Mouse (Mus musculus) liver, embryonic 14.5 days (tissue): ENCODE measurements around the gene Scd1. TPM values are rescaled to one million over a fixed set of nuclear protein-coding genes. Genes with fewer than 3 reads are reported as not detected.

ENCODE experiments used
- ATAC-seq: fragments of 200-750 bp; cut with Nextera tagmentation; 2 replicates; pipeline ENCODE4 v1.8.0; 2017; ENCODE audit warnings: moderate number of reproducible peaks, mild to moderate bottlenecking, moderate library complexity; ENCODE audit not compliant: insufficient read depth
- DNase-seq, 3 experiments: peaks; one replicate each; pipeline ENCODE4 v3.0.0-alpha.2; 2012 to 2013; ENCODE audit warnings: low read depth in 3 of 3, low spot score in 3 of 3
- H3K27ac ChIP-seq: fragments of 300-500 bp; sonication (generic); 2 replicates; pipeline ENCODE4 v1.5.1; 2014; ENCODE audit warnings: moderate library complexity, mild to moderate bottlenecking, control low read depth, inconsistent platforms
- H3K27me3 ChIP-seq: fragments of 300-500 bp; sonication (generic); 2 replicates; pipeline ENCODE4 v1.6.1; 2014; ENCODE audit warnings: mild to moderate bottlenecking, low read length, moderate library complexity; ENCODE audit not compliant: control insufficient read depth, insufficient read depth
- H3K36me3 ChIP-seq: fragments of 300-500 bp; sonication (generic); replicated peaks from 2 replicates; pipeline ENCODE4 v1.6.1; 2014; ENCODE audit warnings: low read depth; ENCODE audit not compliant: control insufficient read depth, insufficient read depth
- H3K4me1 ChIP-seq, 2 experiments: fragments of 200-500 bp in 1 of 2; fragments of 300-500 bp in 1 of 2; sonication (generic) in 1 of 2; replicated peaks; 2 replicates each; pipeline ENCODE4 v1.6.1; 2012 to 2014; ENCODE audit warnings: antibody characterized with exemption in 1 of 2, inconsistent platforms in 1 of 2, low read length in 1 of 2; ENCODE audit not compliant: control insufficient read depth in 2 of 2, insufficient read depth in 2 of 2
- H3K4me2 ChIP-seq: fragments of 300-500 bp; sonication (generic); 2 replicates; pipeline ENCODE4 v1.6.1; 2014; ENCODE audit warnings: low read depth, mild to moderate bottlenecking, control low read depth, moderate library complexity
- H3K4me3 ChIP-seq, 2 experiments: fragments of 200-500 bp in 1 of 2; fragments of 300-500 bp in 1 of 2; sonication (generic) in 1 of 2; 2 replicates each; pipeline ENCODE4 v1.5.1; 2012 to 2014; ENCODE audit warnings: low read depth in 2 of 2, low read length in 2 of 2, mild to moderate bottlenecking in 2 of 2, control low read depth in 1 of 2, inconsistent platforms in 1 of 2, moderate library complexity in 1 of 2; ENCODE audit not compliant: insufficient read depth in 1 of 2
- H3K9ac ChIP-seq: fragments of 300-500 bp; sonication (generic); replicated peaks from 2 replicates; pipeline ENCODE4 v1.6.1; 2014; ENCODE audit warnings: mild to moderate bottlenecking, control low read depth, moderate library complexity
- H3K9me3 ChIP-seq: fragments of 300-500 bp; sonication (generic); 2 replicates; pipeline ENCODE4 v1.6.1; 2016; ENCODE audit warnings: low read length, mixed read lengths; ENCODE audit not compliant: control insufficient read depth
- CTCF ChIP-seq: IDR thresholded peaks from 2 replicates; pipeline ENCODE4 v1.5.1; 2016; ENCODE audit warnings: antibody characterized with exemption, low read depth, control low read depth
- EP300 ChIP-seq: IDR thresholded peaks from 2 replicates; pipeline ENCODE4 v1.6.1; 2016; ENCODE audit warnings: antibody characterized with exemption, low read depth
- WGBS: fragments of 180-500 bp; shearing (Covaris S2); extraction: QIAGEN DNeasy Blood & Tissue Kit; methylation state at CpG from one replicate; pipeline ENCODE4 v1.1.7; 2014; ENCODE audit not compliant: insufficient replicate concordance; 5-methylcytosine and 5-hydroxymethylcytosine counted together
- polyA plus RNA-seq, 2 experiments: library from polyadenylated mRNA; depleted of rRNA in 1 of 2; stranded (reverse) in 1 of 2; unstranded in 1 of 2; fragments of >200 nt; fragmentation: Nextera tagmentation in 1 of 2; extraction: Ambion mirVana in 1 of 2; gene quantifications; 2 replicates each; pipeline versions ENCODE4 v1.2.1 to v1.2.3; 2012 to 2014

Scd1 gene
- polyA plus RNA-seq, 2 experiments: 11.9 to 22.5 TPM

DNA sequence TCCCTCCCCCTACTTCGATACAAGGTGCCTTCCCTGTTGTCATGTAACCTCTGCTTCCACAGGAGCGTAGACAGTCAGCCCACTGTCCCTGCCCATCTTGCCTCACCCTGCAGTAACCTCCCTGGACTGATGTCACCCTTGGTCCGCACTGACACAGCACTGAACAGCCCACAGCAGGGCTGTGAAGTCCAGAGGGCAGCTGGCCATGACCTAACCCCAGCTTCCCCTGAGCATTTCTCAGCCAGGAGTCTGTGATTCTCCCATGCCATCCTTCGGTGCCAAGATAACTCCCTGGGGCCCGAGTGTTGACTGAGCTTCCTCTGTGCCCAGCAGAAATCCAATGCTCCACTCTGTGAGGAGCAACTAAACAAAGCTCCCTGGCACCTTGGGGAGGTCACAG is 8.6 kb upstream of the Scd1 start:
- no peaks in the 10 kb centered on the region; a peak in 1 of 4 replicates for H3K4me1 ChIP-seq
- no peak overlapping the region for H3K4me2 ChIP-seq
- no peak overlapping the region for H3K27ac ChIP-seq
- WGBS: 47% methylated on average over 5 of the region's 5 CpGs
- H3K36me3 ChIP-seq: no peaks in the 10 kb centered on the region
- DNase-seq (no peak), ATAC-seq (0 out of 2 replicates have a peak, but pooled peaks have one; percentile 33)
- no peak overlapping the region for H3K4me3 ChIP-seq
- H3K9me3 ChIP-seq: no peaks in the 10 kb centered on the region
- H3K27me3 ChIP-seq: no peaks in the 10 kb centered on the region; the same call in 1 of the 2 replicates
- H3K9ac ChIP-seq: no peak overlapping the region
- TF ChIP-seq EP300 (no peak), CTCF (no peak)

DNA sequence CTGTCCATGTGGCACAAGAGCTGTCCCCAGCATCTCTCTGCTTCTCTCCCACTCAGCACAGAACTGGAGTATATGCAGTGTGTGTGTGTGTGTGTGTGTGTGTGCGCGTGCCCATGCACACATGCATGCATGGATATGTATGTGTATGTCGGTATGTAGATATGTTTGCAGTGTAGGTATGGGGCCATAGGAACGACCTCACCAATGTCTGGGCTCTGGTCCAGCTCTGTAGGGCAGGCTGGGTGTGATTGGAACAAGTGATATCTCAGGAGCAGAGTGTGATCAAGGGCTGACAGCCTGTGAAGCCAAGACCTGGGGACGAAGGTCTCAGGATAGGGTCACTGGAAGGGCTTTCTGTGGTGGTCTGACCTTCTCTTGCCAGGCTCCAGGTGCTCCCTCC is 7.8 kb upstream of the Scd1 start:
- no peak overlapping the region for H3K4me2 ChIP-seq
- no peak overlapping the region for H3K27ac ChIP-seq
- H3K36me3 ChIP-seq: no peaks in the 10 kb centered on the region
- H3K27me3 ChIP-seq: no peaks in the 10 kb centered on the region; the same call in 1 of the 2 replicates
- H3K4me3 ChIP-seq: no peak overlapping the region
- no peak overlapping the region for H3K9ac ChIP-seq
- WGBS: 60% methylated on average over 5 of the region's 5 CpGs
- ATAC-seq (no peak), DNase-seq (no peak)
- no peaks in the 10 kb centered on the region; a peak in 1 of 4 replicates for H3K4me1 ChIP-seq
- TF ChIP-seq CTCF (no peak), EP300 (no peak)
- no peaks in the 10 kb centered on the region for H3K9me3 ChIP-seq

DNA sequence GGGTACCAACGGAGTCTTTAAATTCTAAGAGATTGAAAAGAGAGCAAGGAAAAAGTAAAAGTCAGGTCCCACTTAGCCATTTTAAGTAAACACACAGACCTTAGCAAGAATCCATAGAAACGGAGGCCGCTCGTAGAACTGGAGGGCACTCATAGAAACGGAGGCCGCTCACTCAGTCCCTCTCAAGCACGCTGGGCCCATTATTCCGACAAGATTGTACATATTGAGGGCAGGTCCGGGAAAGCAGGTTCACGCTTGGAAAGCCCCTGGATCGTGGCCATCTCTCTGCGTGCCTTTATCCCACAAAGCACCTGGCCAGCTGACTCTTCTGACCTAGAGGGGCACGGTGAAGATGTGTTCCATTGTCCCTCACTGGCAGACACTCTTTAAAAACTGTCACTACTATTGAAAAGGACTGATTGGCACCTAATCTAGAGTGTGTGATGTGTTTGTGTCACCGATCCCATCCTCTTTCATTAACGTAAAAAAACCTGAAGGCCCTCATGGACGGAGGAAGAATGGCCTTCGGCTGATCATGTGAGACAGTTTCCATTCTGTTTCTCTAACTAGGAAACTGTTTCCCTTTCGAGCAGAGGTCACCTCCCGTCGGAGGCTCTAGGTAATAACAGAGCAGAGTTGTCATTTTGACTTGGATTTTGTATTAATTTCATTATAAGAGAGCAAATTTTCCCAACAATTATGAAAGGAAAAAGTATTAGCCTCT is 2.8 kb upstream of the Scd1 start:
- ATAC-seq (no peak), DNase-seq (no peak)
- WGBS: 80% methylated on average over 20 of the region's 20 CpGs
- Histone ChIP-seq H3K27me3 (no peaks in the 10 kb centered on the region; the same call in 1 of the 2 replicates), H3K9me3 (no peaks in the 10 kb centered on the region), H3K27ac (no peak overlapping the region), H3K4me3 (no peak overlapping the region), H3K36me3 (no peaks in the 10 kb centered on the region), H3K4me2 (no peak overlapping the region), H3K4me1 (peaks cover 4 to 8% of the 10 kb centered on the region in 2 experiments; a peak in 2 of 4 replicates), H3K9ac (no peak overlapping the region)
- TF ChIP-seq EP300 (no peak), CTCF (no peak)

DNA sequence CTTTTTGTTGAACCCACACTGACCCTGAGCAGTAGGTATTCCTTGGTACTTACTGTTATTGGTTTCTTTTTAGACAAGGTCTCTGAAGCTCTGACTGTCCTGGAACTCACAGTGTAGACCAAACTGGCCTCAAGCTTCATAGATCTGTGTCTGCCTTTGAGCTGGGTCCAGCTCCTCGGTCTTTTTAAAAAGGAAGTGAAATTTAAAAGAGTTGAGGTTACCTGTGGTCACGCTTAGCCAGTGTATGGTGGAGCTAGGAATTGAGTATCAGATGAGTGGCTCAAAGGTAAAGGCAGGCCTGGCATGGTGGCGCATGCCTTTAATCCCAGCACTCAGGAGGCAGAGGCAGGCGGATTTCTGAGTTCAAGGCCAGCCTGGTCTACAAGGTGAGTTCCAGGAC is 916 bp upstream of the Scd1 start:
- H3K9me3 ChIP-seq: no peaks in the 10 kb centered on the region
- ATAC-seq (no peak), DNase-seq (no peak)
- H3K36me3 ChIP-seq: no peaks in the 10 kb centered on the region
- H3K27me3 ChIP-seq: no peaks in the 10 kb centered on the region
- TF ChIP-seq EP300 (no peak), CTCF (no peak)
- H3K4me2 ChIP-seq: peak overlapping the region; percentile 99
- H3K9ac ChIP-seq: peak overlapping the region; percentile 65; the same call in 1 of the 2 replicates
- WGBS: 57% methylated on average over 4 of the region's 4 CpGs
- H3K4me3 ChIP-seq: peak overlapping the region; percentile 53 to 58
- peaks cover 5 to 8% of the 10 kb centered on the region in 2 experiments; a peak in 2 of 4 replicates for H3K4me1 ChIP-seq
- no peak overlapping the region for H3K27ac ChIP-seq

DNA sequence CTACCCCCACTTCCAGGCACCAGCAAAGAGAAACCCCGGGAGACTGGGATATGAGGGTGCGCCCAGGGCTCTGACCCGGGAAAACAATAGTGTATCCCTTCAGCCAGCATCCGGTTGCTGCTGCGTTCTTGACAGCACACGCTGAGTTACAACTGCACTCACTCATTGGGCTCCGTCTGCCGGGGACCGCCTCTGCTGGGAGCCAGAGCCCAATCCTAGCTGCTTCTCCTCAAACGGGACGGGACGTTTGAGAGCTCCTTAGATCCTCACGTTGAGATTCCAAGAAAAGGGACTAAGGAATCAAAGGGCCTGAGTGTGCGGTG is 505 bp upstream of the Scd1 start:
- TF ChIP-seq CTCF: no peak
- TF ChIP-seq EP300: no peak
- no peaks in the 10 kb centered on the region for H3K36me3 ChIP-seq
- H3K4me1 ChIP-seq: peaks cover 5 to 8% of the 10 kb centered on the region in 2 experiments; a peak in 2 of 4 replicates
- WGBS: under 1% methylated on average over 14 of the region's 14 CpGs
- peak; percentile 73 for ATAC-seq
- H3K9ac ChIP-seq: peak overlapping the region; percentile 65
- no peaks in the 10 kb centered on the region for H3K9me3 ChIP-seq
- no peaks in the 10 kb centered on the region for H3K27me3 ChIP-seq
- H3K4me2 ChIP-seq: peak overlapping the region; percentile 99
- no peak for DNase-seq
- no peak overlapping the region for H3K27ac ChIP-seq
- H3K4me3 ChIP-seq: peak overlapping the region; percentile 53 to 58
